Mouse (Mus musculus) megakaryocyte, embryonic 14.5 days (primary cell): ENCODE measurements around the gene Kdsr.

Experiments used
- FLI1 ChIP-seq: IDR thresholded peaks from 2 replicates; pipeline ENCODE4 v1.6.1; 2012; ENCODE audit warnings: low read length, inconsistent platforms, mixed read lengths
- GATA1 ChIP-seq: IDR thresholded peaks from 3 replicates; pipeline ENCODE4 v1.6.1; 2012; ENCODE audit warnings: mixed read lengths, low read length, inconsistent platforms, borderline replicate concordance

- TF ChIP-seq GATA1 (no peak), FLI1 (no peak)
Measured at GRCm38 (mm10) chr1:106735586-106735985, 23.9 kb downstream of the Kdsr start.
